Mouse (Mus musculus) CH12.LX (cell line): ENCODE data around the gene Lrrn2. TPM values are rescaled to one million over a fixed set of nuclear protein-coding genes. Genes with fewer than 3 reads are reported as not detected.

ENCODE experiments used
- DNase-seq: peaks from one replicate; pipeline ENCODE4 v3.0.0-alpha.2; 2013; ENCODE audit errors: extremely low read depth
- H3K27ac ChIP-seq: 2 replicates; pipeline ENCODE4 v1.5.1; 2012; ENCODE audit warnings: low read depth, mild to moderate bottlenecking, control low read depth, moderate library complexity; ENCODE audit not compliant: insufficient read depth
- H3K27me3 ChIP-seq: replicated peaks from 2 replicates; pipeline ENCODE3; 2012; ENCODE audit warnings: inconsistent platforms
- H3K36me3 ChIP-seq, 2 experiments: replicated peaks in 1 of 2; 2 replicates each; pipeline versions ENCODE3 to v1.6.1; 2012; ENCODE audit warnings: inconsistent platforms in 1 of 2, low read length in 1 of 2, mild to moderate bottlenecking in 1 of 2, mixed read lengths in 1 of 2, moderate library complexity in 1 of 2; ENCODE audit not compliant: control insufficient read depth in 1 of 2, insufficient read depth in 1 of 2
- H3K4me1 ChIP-seq, 2 experiments: 2 replicates each; pipeline ENCODE4 v1.6.1; 2012; ENCODE audit warnings: inconsistent platforms in 1 of 2, moderate library complexity in 1 of 2; ENCODE audit not compliant: insufficient read depth in 2 of 2, control insufficient read depth in 1 of 2
- H3K4me2 ChIP-seq: 2 replicates; pipeline ENCODE4 v1.6.1; 2012; ENCODE audit warnings: low read depth, mild to moderate bottlenecking, control low read depth; ENCODE audit not compliant: poor library complexity, insufficient read depth, severe bottlenecking
- H3K4me3 ChIP-seq, 3 experiments: fragments of 150-350 bp in 1 of 3; sonication (generic) in 1 of 3; replicated peaks in 1 of 3; 2 replicates each; pipeline versions ENCODE3 to v1.5.1; 2011 to 2012; ENCODE audit warnings: low read depth in 2 of 3, low read length in 2 of 3, mild to moderate bottlenecking in 2 of 3, moderate library complexity in 2 of 3, control low read depth in 1 of 3, improper control_type of control experiment in 1 of 3, inconsistent platforms in 1 of 3, mixed read lengths in 1 of 3; ENCODE audit not compliant: poor library complexity in 1 of 3
- H3K79me2 ChIP-seq: replicated peaks from 2 replicates; pipeline ENCODE4 v1.6.1; 2012; ENCODE audit warnings: mild to moderate bottlenecking, moderate library complexity; ENCODE audit not compliant: control insufficient read depth, poor library complexity, insufficient read depth, severe bottlenecking; ENCODE audit errors: extremely low read depth
- H3K9ac ChIP-seq: 2 replicates; pipeline ENCODE4 v1.6.1; 2012; ENCODE audit warnings: low read depth, mild to moderate bottlenecking, control low read depth, moderate library complexity; ENCODE audit not compliant: insufficient read depth
- H3K9me3 ChIP-seq: replicated peaks from 2 replicates; pipeline ENCODE3; 2012; ENCODE audit warnings: low read length, inconsistent platforms, mixed read lengths
- CHD1 ChIP-seq: IDR thresholded peaks from 2 replicates; pipeline ENCODE4 v1.6.1; 2012; ENCODE audit warnings: low read depth, low read length, improper control_type of control experiment, inconsistent platforms
- ELF1 ChIP-seq: IDR thresholded peaks from 2 replicates; pipeline ENCODE4 v1.6.1; 2014; ENCODE audit warnings: low read depth, mild to moderate bottlenecking, inconsistent platforms, low read length, improper control_type of control experiment
- GABPA ChIP-seq: IDR thresholded peaks from 2 replicates; pipeline ENCODE4 v1.6.1; 2012; ENCODE audit warnings: low read depth, low read length, improper control_type of control experiment, inconsistent platforms; ENCODE audit not compliant: insufficient replicate concordance
- HCFC1 ChIP-seq: IDR thresholded peaks from 2 replicates; pipeline ENCODE4 v1.6.1; 2012; ENCODE audit warnings: low read depth, mild to moderate bottlenecking, inconsistent platforms, low read length, improper control_type of control experiment
- KAT2A ChIP-seq: IDR thresholded peaks from 2 replicates; pipeline ENCODE4 v1.6.1; 2012; ENCODE audit warnings: low read length, improper control_type of control experiment, inconsistent platforms; ENCODE audit not compliant: insufficient replicate concordance
- MAFK ChIP-seq: IDR thresholded peaks from 2 replicates; pipeline ENCODE4 v1.6.1; 2011; ENCODE audit warnings: low read length, improper control_type of control experiment; ENCODE audit not compliant: insufficient replicate concordance
- MAX ChIP-seq: IDR thresholded peaks from 2 replicates; pipeline ENCODE4 v1.6.1; 2011; ENCODE audit warnings: low read length, improper control_type of control experiment
- MEF2A ChIP-seq: IDR thresholded peaks from 2 replicates; pipeline ENCODE4 v1.6.1; 2014; ENCODE audit warnings: low read depth, mild to moderate bottlenecking, inconsistent platforms, low read length, improper control_type of control experiment, borderline replicate concordance
- MXI1 ChIP-seq: IDR thresholded peaks from 2 replicates; pipeline ENCODE4 v1.6.1; 2011; ENCODE audit warnings: mild to moderate bottlenecking, low read depth, low read length, improper control_type of control experiment
- NELFE ChIP-seq: IDR thresholded peaks from 2 replicates; pipeline ENCODE4 v1.6.1; 2011; ENCODE audit warnings: low read depth, low read length, improper control_type of control experiment
- NRF1 ChIP-seq: IDR thresholded peaks from 2 replicates; pipeline ENCODE4 v1.6.1; 2014; ENCODE audit warnings: low read depth, mild to moderate bottlenecking, inconsistent platforms, low read length, improper control_type of control experiment, moderate library complexity
- POLR2A ChIP-seq: IDR thresholded peaks from 2 replicates; pipeline ENCODE4 v1.6.1; 2011; ENCODE audit warnings: low read depth, mild to moderate bottlenecking, improper control_type of control experiment, low read length
- POLR2AphosphoS2 ChIP-seq: IDR thresholded peaks from 2 replicates; pipeline ENCODE4 v1.6.1; 2011; ENCODE audit warnings: low read depth, low read length, improper control_type of control experiment
- RAD21 ChIP-seq: IDR thresholded peaks from 2 replicates; pipeline ENCODE4 v1.6.1; 2011; ENCODE audit warnings: low read depth, mild to moderate bottlenecking, low read length, improper control_type of control experiment, moderate library complexity
- RCOR1 ChIP-seq: conservative IDR thresholded peaks from 2 replicates; pipeline ENCODE4 v1.6.1; 2012; ENCODE audit warnings: low read depth, mild to moderate bottlenecking, inconsistent platforms, low read length, improper control_type of control experiment
- SIN3A ChIP-seq: IDR thresholded peaks from 2 replicates; pipeline ENCODE4 v1.6.1; 2012; ENCODE audit warnings: low read length, improper control_type of control experiment, inconsistent platforms
- TBP ChIP-seq: conservative IDR thresholded peaks from 2 replicates; pipeline ENCODE4 v1.6.1; 2011; ENCODE audit warnings: low read depth, low read length, improper control_type of control experiment
- TCF12 ChIP-seq: IDR thresholded peaks from 2 replicates; pipeline ENCODE4 v1.6.1; 2014; ENCODE audit warnings: low read depth, mild to moderate bottlenecking, inconsistent platforms, low read length, improper control_type of control experiment
- USF2 ChIP-seq: conservative IDR thresholded peaks from 2 replicates; pipeline ENCODE4 v1.6.1; 2011; ENCODE audit warnings: low read depth, low read length, improper control_type of control experiment
- ZKSCAN1 ChIP-seq: IDR thresholded peaks from 2 replicates; pipeline ENCODE4 v1.6.1; 2012; ENCODE audit warnings: low read depth, inconsistent platforms, low read length, improper control_type of control experiment, borderline replicate concordance
- ZMIZ1 ChIP-seq: IDR thresholded peaks from 2 replicates; pipeline ENCODE4 v1.6.1; 2012; ENCODE audit warnings: low read depth, mild to moderate bottlenecking, inconsistent platforms, low read length, improper control_type of control experiment
- ZNF384 ChIP-seq: IDR thresholded peaks from 2 replicates; pipeline ENCODE4 v1.6.1; 2012; ENCODE audit warnings: low read depth, low read length, improper control_type of control experiment, inconsistent platforms
- dilution Hi-C: fragments of 300-500 bp; cut with MboI; formaldehyde crosslinking; loops from 2 replicates; pipeline ENCODE4 v1.14.3; 2020; ENCODE audit warnings: low sequenced_read_pairs; ENCODE audit not compliant: extremely low pct_unique_long_range_greater_than_20kb, extremely low pct_ligation_motif_present
- in situ Hi-C: fragments of 300-500 bp; cut with MboI; formaldehyde crosslinking; loops from 3 replicates; pipeline ENCODE4 v1.14.3; 2019; ENCODE audit warnings: low sequenced_read_pairs, low pct_ligation_motif_present, low pct_unique_long_range_greater_than_20kb, mixed read lengths
- polyA plus RNA-seq: library from polyadenylated mRNA; unstranded; fragments of >175 nt; gene quantifications from 2 replicates; pipeline ENCODE4 v1.2.1, GENCODE M21; 2012; ENCODE audit warnings: low read depth; ENCODE audit not compliant: insufficient read length
- total RNA-seq, 2 experiments: library from RNA; depleted of rRNA; stranded (reverse); fragments of 300-350 nt in 1 of 2; fragments of >200 nt in 1 of 2; gene quantifications; 2 replicates each; pipeline ENCODE4 v1.2.3; 2012 to 2014

Lrrn2 gene
- total and polyA plus RNA-seq, 3 experiments, result not detected

DNA sequence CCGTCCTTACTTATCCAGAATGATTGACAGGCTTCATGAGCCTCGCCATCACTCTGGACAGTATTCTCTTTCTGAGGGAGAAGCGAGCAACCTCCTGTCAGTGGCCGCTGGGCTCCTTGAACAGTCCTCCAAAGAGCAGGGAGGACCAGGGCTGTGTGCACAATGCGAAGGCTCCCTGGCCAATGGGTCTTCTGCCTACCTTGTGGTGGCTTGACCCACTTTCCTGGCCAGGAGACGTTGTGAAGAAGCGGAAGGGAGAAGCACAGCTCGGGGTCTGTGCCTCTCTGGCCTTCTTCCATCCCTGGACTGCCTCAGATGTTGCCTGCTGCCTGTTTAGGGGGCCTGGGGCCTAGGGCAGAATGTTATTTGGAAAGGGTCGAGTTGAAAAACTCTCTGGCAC is 1.8 kb downstream of the Lrrn2 start:
- dilution Hi-C loops, result no loop called here
- in situ Hi-C loops, result no loop called here

DNA sequence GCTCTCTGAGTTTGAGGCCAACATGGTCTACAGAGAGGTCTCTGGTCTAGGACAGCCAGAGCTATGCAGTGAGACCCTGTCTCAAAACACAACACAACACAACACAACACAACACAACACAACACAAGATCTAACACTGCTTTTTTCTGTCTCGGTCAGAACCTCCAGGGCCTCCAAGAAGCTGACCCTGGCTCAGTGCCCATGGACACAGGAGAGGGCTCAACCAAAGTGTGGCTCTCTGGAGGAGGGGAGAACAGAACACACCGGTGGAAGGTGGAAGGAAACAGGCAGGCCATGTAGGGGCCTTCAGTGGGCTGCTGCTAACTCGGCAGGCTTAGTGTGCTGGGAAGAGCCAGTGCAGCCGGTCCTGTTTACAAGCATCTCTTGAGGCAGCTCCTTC is 5.6 kb downstream of the Lrrn2 start:
- dilution Hi-C loops (no loop called here), in situ Hi-C loops (no loop called here)
- DNase-seq, result no peak
- H3K9me3 ChIP-seq, result no peaks in the 10 kb centered on the region
- H3K27ac ChIP-seq, result no peak overlapping the region
- peaks cover 99% of the 10 kb centered on the region for H3K27me3 ChIP-seq
- H3K4me2 ChIP-seq, result no peak overlapping the region
- H3K9ac ChIP-seq, result no peak overlapping the region
- no peak overlapping the region for H3K4me3 ChIP-seq
- no peaks in the 10 kb centered on the region for H3K36me3 ChIP-seq
- no peak for TF ChIP-seq POLR2A
- TF ChIP-seq ELF1, result no peak
- TF ChIP-seq NELFE, result no peak
- no peak for TF ChIP-seq ZMIZ1
- TF ChIP-seq KAT2A, result no peak
- no peak for TF ChIP-seq TCF12
- TF ChIP-seq GABPA, result no peak
- H3K4me1 ChIP-seq, result no peaks in the 10 kb centered on the region
- H3K79me2 ChIP-seq, result no peaks in the 10 kb centered on the region

More for the DNA sequence above, 1.8 kb downstream of the Lrrn2 start:
- Histone ChIP-seq H3K27ac (no peak overlapping the region), H3K79me2 (no peaks in the 10 kb centered on the region), H3K4me2 (no peak overlapping the region), H3K27me3 (peaks cover 96% of the 10 kb centered on the region), H3K36me3 (no peaks in the 10 kb centered on the region), H3K4me1 (no peaks in the 10 kb centered on the region), H3K9me3 (no peaks in the 10 kb centered on the region), H3K9ac (no peak overlapping the region), H3K4me3 (no peak overlapping the region)
- DNase-seq, result no peak
- TF ChIP-seq TBP, result no peak
- no peak for TF ChIP-seq MEF2A
- no peak for TF ChIP-seq POLR2AphosphoS2
- TF ChIP-seq ELF1, result no peak
- TF ChIP-seq GABPA, result no peak
- TF ChIP-seq HCFC1, result no peak
- TF ChIP-seq SIN3A, result no peak
- TF ChIP-seq RCOR1, result no peak
- TF ChIP-seq MAX, result no peak
- TF ChIP-seq MAFK, result no peak
- TF ChIP-seq USF2, result no peak
- TF ChIP-seq RAD21, result no peak
- TF ChIP-seq KAT2A, result no peak
- no peak for TF ChIP-seq NRF1
- no peak for TF ChIP-seq MXI1
- TF ChIP-seq ZKSCAN1, result no peak
- no peak for TF ChIP-seq CHD1
- TF ChIP-seq ZNF384, result no peak
- no peak for TF ChIP-seq TCF12
